Mouse (Mus musculus) NIH3T3 (cell line): ENCODE measurements around the gene Bola1.
"Not testable (repeated sequence)": the region's sequence is repeated elsewhere in the genome, so short reads cannot be mapped to it uniquely, and the experiment has no call there.

Source experiments
- DNase-seq: peaks from one replicate; pipeline ENCODE4 v3.0.0-alpha.2; 2012; ENCODE audit warnings: low read depth

Gene Bola1

DNA sequence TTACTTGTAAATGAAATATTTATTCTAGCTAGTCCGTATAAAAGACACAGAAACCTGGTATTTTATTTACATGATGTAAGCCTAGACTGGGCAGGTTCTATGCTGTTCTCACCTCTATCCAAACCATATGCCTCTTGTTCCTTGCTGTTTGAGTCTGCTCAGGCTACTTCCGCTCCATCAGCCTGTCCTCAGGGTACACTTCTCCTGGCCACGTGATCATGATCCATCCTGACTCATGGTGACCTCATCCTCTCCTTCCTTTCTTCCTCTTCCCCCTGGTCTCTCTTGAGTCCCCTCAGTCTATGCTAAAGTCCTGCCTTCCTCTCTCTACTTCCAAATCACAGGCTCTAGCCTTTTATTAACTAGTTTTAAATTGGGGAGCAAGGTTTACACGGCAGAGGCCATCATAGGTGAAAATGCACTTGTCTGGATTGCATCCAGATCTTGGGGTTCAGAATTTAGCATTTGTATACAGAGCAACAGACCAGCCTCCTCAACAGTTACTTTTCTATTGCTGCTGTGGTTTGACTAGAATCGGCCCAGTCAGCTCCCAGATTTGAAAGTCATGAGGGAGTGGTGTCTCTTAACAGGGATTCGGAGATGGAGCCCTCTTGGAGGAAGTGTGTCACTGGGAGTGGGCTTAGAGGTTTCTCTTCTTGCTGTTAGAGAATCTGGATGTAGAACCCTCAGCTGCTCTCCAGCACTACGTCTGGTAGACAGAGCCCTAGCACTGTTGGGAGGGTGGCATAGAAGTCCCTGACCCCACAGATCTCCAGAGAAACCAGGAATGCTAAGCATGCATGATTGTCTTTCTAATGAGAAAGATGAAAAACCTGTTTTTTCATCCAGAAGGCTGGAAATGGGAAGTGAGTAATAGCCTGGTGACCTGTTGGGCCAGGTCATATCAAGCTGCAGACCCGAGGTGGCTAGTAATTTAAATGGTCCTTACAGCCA lies 7.5 kb upstream of the Bola1 start:
- peak; percentile 84 for DNase-seq

DNA sequence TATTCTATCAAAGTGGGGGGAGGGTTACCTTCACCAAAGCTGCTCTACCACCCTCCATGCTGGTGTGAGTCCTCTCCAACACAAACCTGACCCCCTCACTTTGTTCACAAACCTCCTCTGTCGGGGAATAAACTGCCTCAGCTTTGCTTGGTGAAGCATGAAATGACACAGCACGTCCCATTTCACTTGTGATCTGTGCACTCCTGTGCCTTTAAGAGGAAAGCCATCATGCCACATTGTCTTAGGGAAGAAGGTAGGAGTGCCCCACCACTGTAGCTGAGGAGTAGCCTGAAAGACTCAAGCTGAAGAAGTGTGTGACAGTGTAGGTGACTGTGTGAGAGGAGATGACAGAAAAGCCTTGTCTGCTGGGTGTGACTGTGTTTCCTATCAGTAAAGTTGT lies 5.9 kb upstream of the Bola1 start:
- DNase-seq: no peak

DNA sequence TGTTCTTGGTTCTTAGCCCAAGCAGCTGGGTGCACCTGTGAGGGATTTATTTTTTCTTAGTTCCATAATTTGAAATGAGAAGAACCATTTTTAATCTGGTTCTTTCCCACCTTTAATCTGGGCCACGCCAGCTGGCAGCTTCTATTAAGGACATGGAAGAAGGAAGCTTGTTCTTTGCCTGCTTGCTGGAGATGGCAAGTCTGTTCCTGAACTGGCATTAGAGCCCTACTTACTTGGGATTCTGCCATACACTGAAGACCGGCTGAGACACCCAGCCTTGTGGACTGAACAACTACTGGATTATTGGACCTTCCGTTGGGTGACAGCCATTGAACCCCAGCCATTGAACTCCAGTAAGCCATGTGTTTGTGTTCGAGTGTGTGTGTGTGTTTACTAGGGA lies 3.3 kb upstream of the Bola1 start:
- DNase-seq: no peak

- no peak for DNase-seq
Observed at GRCm38 (mm10) chr3:96221640-96222038, 2.1 kb upstream of the Bola1 start.

- DNase-seq: peak; percentile 94
Observed at GRCm38 (mm10) chr3:96220765-96221639, 1.5 kb upstream of the Bola1 start, which contains the start of the genes Hist2h2ac and Hist2h2be. Gene Hist2h2ac, minus strand, starts transcription at chr3:96220880. Gene Hist2h2be, plus strand, starts transcription at chr3:96221119.

DNA sequence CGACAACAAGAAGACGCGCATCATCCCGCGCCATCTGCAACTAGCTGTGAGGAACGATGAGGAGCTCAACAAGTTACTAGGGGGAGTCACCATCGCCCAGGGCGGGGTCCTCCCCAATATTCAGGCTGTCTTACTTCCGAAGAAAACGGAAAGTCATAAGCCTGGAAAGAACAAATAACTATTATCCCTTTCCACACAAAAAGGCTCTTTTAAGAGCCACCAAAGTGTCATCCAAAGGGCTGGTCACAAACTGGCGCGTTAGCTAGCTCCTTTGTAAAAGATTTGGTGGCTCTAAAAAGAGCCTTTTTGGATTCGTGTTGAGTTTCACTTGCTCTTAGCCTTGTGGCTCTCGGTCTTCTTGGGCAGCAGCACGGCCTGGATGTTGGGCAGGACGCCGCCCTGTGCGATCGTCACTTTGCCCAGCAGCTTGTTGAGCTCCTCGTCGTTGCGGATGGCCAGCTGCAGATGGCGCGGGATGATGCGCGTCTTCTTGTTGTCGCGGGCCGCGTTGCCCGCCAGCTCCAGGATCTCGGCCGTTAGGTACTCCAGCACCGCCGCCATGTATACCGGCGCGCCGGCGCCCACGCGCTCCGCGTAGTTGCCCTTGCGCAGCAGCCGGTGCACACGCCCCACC lies 739 bp upstream of the Bola1 start:
- peak; percentile 52 for DNase-seq

DNA sequence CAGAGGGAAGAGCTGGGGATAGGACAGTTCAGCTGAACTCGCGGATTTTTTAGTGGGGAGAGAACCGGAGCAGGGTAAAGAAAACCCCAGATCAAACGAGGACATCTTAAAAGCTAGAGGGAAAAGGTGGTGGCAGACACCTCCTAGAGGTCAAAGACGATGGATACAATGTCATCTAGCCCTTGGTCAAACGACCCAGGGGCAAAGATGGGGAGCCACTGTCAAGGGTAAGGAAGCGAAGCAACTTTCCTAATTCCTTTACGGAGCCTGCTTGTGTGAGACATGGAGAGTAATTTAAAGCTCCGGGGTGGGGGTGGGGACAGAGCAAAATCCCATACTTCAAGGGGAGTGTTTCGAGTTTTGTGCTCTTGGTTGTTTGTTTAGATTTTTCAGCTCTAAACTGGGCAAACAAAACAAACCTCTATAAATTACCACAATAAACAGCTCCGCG lies 293 bp downstream of the Bola1 start:
- DNase-seq: no peak

DNA sequence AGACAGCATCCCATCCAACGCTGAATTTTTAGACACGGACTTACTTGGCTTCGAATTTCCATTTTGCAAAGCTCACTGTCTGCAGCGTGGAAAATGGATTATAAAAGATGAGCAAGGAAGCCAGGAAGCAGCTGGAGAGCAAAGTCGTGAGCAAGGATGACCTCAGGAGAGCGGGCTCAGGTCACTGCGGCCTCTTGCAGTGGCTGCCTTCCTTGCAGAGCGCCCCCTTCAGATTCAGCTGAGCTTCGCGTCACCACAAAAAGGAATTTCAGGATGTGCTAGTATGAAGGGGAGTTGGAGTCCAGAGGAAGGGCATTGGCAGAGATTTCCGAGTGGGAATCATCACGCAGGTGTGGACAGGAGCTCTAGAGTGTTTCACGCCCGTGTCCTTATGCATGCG lies 10.3 kb downstream of the Bola1 start:
- peak; percentile 22 for DNase-seq

- peak; percentile 63 for DNase-seq
Observed at GRCm38 (mm10) chr3:96207819-96208218, 11.7 kb downstream of the Bola1 start.

- DNase-seq: no peak
Observed at GRCm38 (mm10) chr3:96199731-96200130, 19.8 kb downstream of the Bola1 start.

- not testable (repeated sequence) for DNase-seq
Observed at GRCm38 (mm10) chr3:96198601-96199251, 20.8 kb downstream of the Bola1 start.

DNA sequence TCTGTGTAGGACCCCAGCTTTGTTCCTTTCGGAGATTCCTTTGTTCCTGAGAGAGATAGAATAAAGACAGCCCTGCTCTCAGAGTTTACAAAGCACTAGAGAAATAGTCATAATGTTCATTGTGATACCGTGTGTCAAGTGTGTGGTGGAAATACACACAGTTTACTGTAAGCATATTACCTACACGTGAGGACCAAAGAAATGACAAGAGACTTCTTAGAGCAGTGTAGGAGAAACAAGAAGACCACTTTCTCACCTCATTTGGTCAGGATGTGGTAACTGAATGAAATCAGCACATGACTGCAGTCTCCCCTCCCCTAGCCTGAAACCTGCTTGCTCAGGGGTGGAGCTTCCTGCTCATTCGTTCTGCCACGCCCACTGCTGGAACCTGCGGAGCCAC lies 21.3 kb downstream of the Bola1 start:
- DNase-seq: peak; percentile 38

DNA sequence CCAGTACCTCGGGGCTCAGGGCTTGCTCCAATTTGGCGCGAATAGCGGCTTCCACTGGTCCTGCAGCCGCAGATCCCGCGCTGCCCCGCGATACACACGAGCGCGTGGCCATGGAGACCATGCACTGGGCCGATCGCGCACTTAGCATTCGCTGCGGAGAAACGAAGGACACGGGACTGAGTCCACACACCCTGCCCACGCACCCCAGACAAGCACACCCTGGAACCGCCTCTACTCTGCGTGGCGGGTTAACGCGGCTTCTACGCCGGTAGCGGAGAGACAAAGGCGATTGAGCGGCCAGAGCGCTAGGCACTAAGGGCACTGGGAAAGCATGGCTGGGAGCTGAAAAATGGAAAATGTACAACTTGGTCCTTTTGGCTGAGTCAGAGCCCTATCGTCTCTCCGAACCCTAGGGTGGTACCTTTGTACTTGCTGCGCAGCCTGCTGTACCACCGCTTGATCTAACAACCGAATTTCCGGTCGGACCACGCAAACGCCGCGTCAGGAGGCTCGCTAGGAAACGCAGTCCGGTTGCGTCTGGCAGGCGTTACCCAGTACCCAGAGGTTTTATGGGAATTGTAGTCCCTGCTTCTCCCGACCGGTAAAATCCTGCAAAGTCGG lies 22.3 kb downstream of the Bola1 start:
- DNase-seq: peak; percentile 93

GRCm38 (mm10) chr3:96196437-96197128 lies 22.9 kb downstream of the Bola1 start:
- DNase-seq: no peak

GRCm38 (mm10) chr3:96195616-96196313 lies 23.7 kb downstream of the Bola1 start:
- no peak for DNase-seq

DNA sequence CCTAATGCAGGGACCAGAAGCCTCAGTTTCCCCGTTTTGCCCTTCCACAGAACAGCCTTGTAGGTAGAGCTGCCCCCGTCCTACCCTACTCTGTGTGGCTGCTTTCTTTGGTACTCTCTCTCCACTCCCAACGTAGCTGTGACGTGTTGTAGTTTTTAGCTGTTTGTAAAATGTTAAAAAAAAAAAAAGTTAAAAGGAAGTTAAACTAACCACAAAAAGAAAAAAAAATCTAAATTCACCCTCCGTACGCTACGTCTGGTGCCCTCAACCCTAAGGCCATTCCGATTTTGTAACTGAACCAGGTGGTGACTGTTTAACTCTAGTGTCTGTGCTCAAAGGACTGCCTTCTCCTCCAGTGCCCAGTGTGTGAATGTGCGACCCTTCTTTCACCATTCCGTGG lies 24.5 kb downstream of the Bola1 start:
- DNase-seq: no peak

- DNase-seq: no peak
Observed at GRCm38 (mm10) chr3:96192977-96193376, 26.5 kb downstream of the Bola1 start.

DNA sequence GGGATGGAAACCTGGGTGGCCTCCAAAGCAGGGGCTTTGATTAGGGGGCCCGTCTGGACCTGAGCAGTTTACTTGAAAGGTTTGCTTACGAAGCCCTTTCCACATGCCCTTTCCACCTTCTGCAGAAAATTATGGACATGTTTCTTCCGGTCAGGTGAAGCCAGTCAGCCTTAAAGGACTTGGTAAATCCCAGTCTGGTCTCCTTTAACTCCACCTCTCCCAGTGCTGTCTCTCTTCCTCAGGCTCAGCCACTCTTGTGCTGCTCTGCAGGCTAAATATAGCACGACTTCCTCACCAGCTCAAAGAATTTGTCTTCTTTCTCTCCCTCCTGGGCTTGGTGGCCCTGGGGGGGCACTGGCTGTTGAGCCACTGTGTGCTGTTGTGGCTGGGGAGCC lies 37.1 kb downstream of the Bola1 start:
- no peak for DNase-seq

GRCm38 (mm10) chr3:96181510-96182381 lies 37.8 kb downstream of the Bola1 start:
- no peak for DNase-seq
